Mouse (Mus musculus) liver, embryonic 16.5 days (tissue): Measurements from ENCODE around the gene Bsg. TPM values are rescaled to one million over a fixed set of nuclear protein-coding genes. Genes with fewer than 3 reads are reported as not detected.

ENCODE experiments used
- ATAC-seq: fragments of 200-750 bp; cut with Nextera tagmentation; 2 replicates; pipeline ENCODE4 v1.8.0; 2017; ENCODE audit warnings: low read depth, mild to moderate bottlenecking, moderate number of reproducible peaks, moderate library complexity
- H3K27ac ChIP-seq: fragments of 300-500 bp; sonication (generic); 2 replicates; pipeline ENCODE4 v1.5.1; 2014; ENCODE audit warnings: mild to moderate bottlenecking, low read length
- H3K27me3 ChIP-seq: fragments of 300-500 bp; sonication (generic); 2 replicates; pipeline ENCODE4 v1.6.1; 2014; ENCODE audit warnings: low read depth, low read length, mixed read lengths; ENCODE audit not compliant: control insufficient read depth, insufficient read depth
- H3K36me3 ChIP-seq: fragments of 300-500 bp; sonication (generic); 2 replicates; pipeline ENCODE4 v1.6.1; 2014; ENCODE audit warnings: mild to moderate bottlenecking; ENCODE audit not compliant: control insufficient read depth, insufficient read depth
- H3K4me1 ChIP-seq: fragments of 300-500 bp; sonication (generic); 2 replicates; pipeline ENCODE4 v1.6.1; 2014; ENCODE audit warnings: low read depth, low read length, mixed read lengths; ENCODE audit not compliant: control insufficient read depth
- H3K4me2 ChIP-seq: fragments of 300-500 bp; sonication (generic); 2 replicates; pipeline ENCODE4 v1.6.1; 2014; ENCODE audit warnings: low read depth, low read length, mixed read lengths
- H3K4me3 ChIP-seq: fragments of 300-500 bp; sonication (generic); 2 replicates; pipeline ENCODE4 v1.5.1; 2014; ENCODE audit warnings: low read depth, mild to moderate bottlenecking, low read length
- H3K9ac ChIP-seq: fragments of 300-500 bp; sonication (generic); 2 replicates; pipeline ENCODE4 v1.6.1; 2014; ENCODE audit warnings: low read depth, low read length
- H3K9me3 ChIP-seq: fragments of 300-500 bp; sonication (generic); replicated peaks from 2 replicates; pipeline ENCODE4 v1.6.1; 2016; ENCODE audit warnings: low read length; ENCODE audit not compliant: control insufficient read depth
- WGBS: fragments of 180-500 bp; shearing (Covaris S2); extraction: QIAGEN DNeasy Blood & Tissue Kit; methylation state at CpG from one replicate; pipeline ENCODE4 v1.1.7; 2014; ENCODE audit not compliant: insufficient replicate concordance; 5-methylcytosine and 5-hydroxymethylcytosine counted together
- polyA plus RNA-seq: library from polyadenylated mRNA; unstranded; fragments of >200 nt; fragmentation: Nextera tagmentation; extraction: Ambion mirVana; gene quantifications from 2 replicates; pipeline ENCODE4 v1.2.1, GENCODE M21; 2015

The Bsg gene
- polyA plus RNA-seq, 1 experiment from 2014 or later: 947 TPM

GRCm38 (mm10) chr10:79680606-79681495, 23.4 kb upstream of the Bsg start:
- peaks cover 14% of the 10 kb centered on the region for H3K36me3 ChIP-seq
- peak overlapping the region; percentile 100 for H3K27ac ChIP-seq
- peak overlapping the region; percentile 77 for H3K9ac ChIP-seq
- H3K4me3 ChIP-seq: peak overlapping the region; percentile 72
- 27% methylated on average over 11 of the region's 11 CpGs for WGBS
- peaks cover 33% of the 10 kb centered on the region for H3K4me1 ChIP-seq
- no peak for ATAC-seq
- no peaks in the 10 kb centered on the region; the same call in 1 of the 2 replicates for H3K27me3 ChIP-seq
- no peaks in the 10 kb centered on the region for H3K9me3 ChIP-seq
- H3K4me2 ChIP-seq: peak overlapping the region; percentile 99

GRCm38 (mm10) chr10:79681591-79682245, 22.6 kb upstream of the Bsg start, which contains the start of gene Cdc34:
Gene Cdc34 (plus strand): TSS chr10:79682195.
- ATAC-seq: peak; percentile 92

GRCm38 (mm10) chr10:79682551-79682915, 21.8 kb upstream of the Bsg start:
- ATAC-seq: no peak
- Histone ChIP-seq H3K27ac (peak overlapping the region; percentile 80), H3K27me3 (no peaks in the 10 kb centered on the region; the same call in 1 of the 2 replicates), H3K9me3 (no peaks in the 10 kb centered on the region), H3K4me1 (peaks cover 33% of the 10 kb centered on the region), H3K4me2 (peak overlapping the region; percentile 95), H3K4me3 (peak overlapping the region; percentile 72), H3K9ac (peak overlapping the region; percentile 86), H3K36me3 (peaks cover 30% of the 10 kb centered on the region)
- 0% methylated on average over 10 of the region's 10 CpGs for WGBS

More at GRCm38 (mm10) chr10:79681591-79682245, 22.6 kb upstream of the Bsg start, which contains the start of gene Cdc34:
- H3K4me2 ChIP-seq: peak within 1 kb of the TSS; percentile 99
- H3K9ac ChIP-seq: peak within 1 kb of the TSS; percentile 86
- peaks cover 22% of the 10 kb centered on the region for H3K36me3 ChIP-seq
- H3K4me3 ChIP-seq: peak within 1 kb of the TSS; percentile 72
- H3K9me3 ChIP-seq: no peaks in the 10 kb centered on the region
- H3K4me1 ChIP-seq: peaks cover 33% of the 10 kb centered on the region
- peak within 1 kb of the TSS; percentile 100 for H3K27ac ChIP-seq
- under 1% methylated on average over 79 of the region's 84 CpGs for WGBS
- no peaks in the 10 kb centered on the region; the same call in 1 of the 2 replicates for H3K27me3 ChIP-seq

- Histone ChIP-seq H3K9me3 (no peaks in the 10 kb centered on the region), H3K4me2 (peak overlapping the region; percentile 95), H3K4me1 (peaks cover 33% of the 10 kb centered on the region), H3K27ac (peak overlapping the region; percentile 80), H3K36me3 (peaks cover 35% of the 10 kb centered on the region), H3K27me3 (no peaks in the 10 kb centered on the region; the same call in 1 of the 2 replicates), H3K4me3 (peak overlapping the region; percentile 72), H3K9ac (peak overlapping the region; percentile 86)
- WGBS: 1% methylated on average over 10 of the region's 10 CpGs
- ATAC-seq: no peak
These were observed 21.2 kb upstream of the Bsg start for GRCm38 (mm10) chr10:79682916-79683582.

GRCm38 (mm10) chr10:79683726-79684640, 20.3 kb upstream of the Bsg start:
- H3K9ac ChIP-seq: peak overlapping the region; percentile 86
- H3K4me1 ChIP-seq: peaks cover 33% of the 10 kb centered on the region
- 77% methylated on average over 6 of the region's 6 CpGs for WGBS
- no peaks in the 10 kb centered on the region for H3K9me3 ChIP-seq
- H3K27ac ChIP-seq: peak overlapping the region; percentile 68
- peak overlapping the region; percentile 95 for H3K4me2 ChIP-seq
- no peaks in the 10 kb centered on the region for H3K27me3 ChIP-seq
- peak overlapping the region; percentile 72 for H3K4me3 ChIP-seq
- H3K36me3 ChIP-seq: peaks cover 44% of the 10 kb centered on the region
- ATAC-seq: no peak

GRCm38 (mm10) chr10:79684770-79685600, 19.3 kb upstream of the Bsg start:
- no peak overlapping the region for H3K4me2 ChIP-seq
- ATAC-seq: no peak
- no peaks in the 10 kb centered on the region for H3K9me3 ChIP-seq
- peaks cover 48% of the 10 kb centered on the region for H3K36me3 ChIP-seq
- WGBS: 90% methylated on average over 25 of the region's 25 CpGs
- no peak overlapping the region for H3K9ac ChIP-seq
- H3K4me1 ChIP-seq: peaks cover 33% of the 10 kb centered on the region
- peak overlapping the region; percentile 68; the same call in 1 of the 2 replicates for H3K27ac ChIP-seq
- no peak overlapping the region for H3K4me3 ChIP-seq
- H3K27me3 ChIP-seq: no peaks in the 10 kb centered on the region

GRCm38 (mm10) chr10:79686219-79686618, 18.1 kb upstream of the Bsg start:
- H3K4me1 ChIP-seq: peaks cover 21% of the 10 kb centered on the region
- WGBS: 84% methylated on average over 2 of the region's 2 CpGs
- ATAC-seq: no peak
- H3K27ac ChIP-seq: no peak overlapping the region
- H3K27me3 ChIP-seq: no peaks in the 10 kb centered on the region
- H3K4me2 ChIP-seq: no peak overlapping the region
- no peaks in the 10 kb centered on the region for H3K9me3 ChIP-seq
- H3K36me3 ChIP-seq: peaks cover 48% of the 10 kb centered on the region
- H3K9ac ChIP-seq: no peak overlapping the region
- no peak overlapping the region for H3K4me3 ChIP-seq
